Mouse (Mus musculus) liver, embryonic 12.5 days (tissue): ENCODE measurements at regions not wholly inside any gene's neighbourhood (a gene's known extent, or its start where the extent isn't known, plus 50 kb on each side); places are given as distances from the start of the nearest gene placed in this dataset.
A peak's percentile ranks its signal among the peaks of the same experiment; 100 is the strongest.
"Not testable (repeated sequence)": the region's sequence is repeated elsewhere in the genome, so short reads cannot be mapped to it uniquely, and the experiment has no call there.

Experiments used
- ATAC-seq: fragments of 200-750 bp; cut with Nextera tagmentation; 2 replicates; pipeline ENCODE4 v1.8.0; 2017; ENCODE audit warnings: moderate number of reproducible peaks, mild to moderate bottlenecking, moderate library complexity
- H3K27ac ChIP-seq: fragments of 300-500 bp; sonication (generic); 2 replicates; pipeline ENCODE4 v1.5.1; 2016; ENCODE audit warnings: mild to moderate bottlenecking
- H3K27me3 ChIP-seq: fragments of 300-500 bp; sonication (generic); replicated peaks from 2 replicates; pipeline ENCODE4 v1.6.1; 2016; ENCODE audit warnings: mild to moderate bottlenecking, moderate library complexity
- H3K36me3 ChIP-seq: fragments of 300-500 bp; sonication (generic); 2 replicates; pipeline ENCODE4 v1.6.1; 2016; ENCODE audit warnings: mild to moderate bottlenecking, moderate library complexity
- H3K4me1 ChIP-seq: fragments of 300-500 bp; sonication (generic); 2 replicates; pipeline ENCODE4 v1.6.1; 2016
- H3K4me2 ChIP-seq: fragments of 300-500 bp; sonication (generic); 2 replicates; pipeline ENCODE4 v1.6.1; 2016; ENCODE audit warnings: mild to moderate bottlenecking, moderate library complexity
- H3K4me3 ChIP-seq: fragments of 300-500 bp; sonication (generic); 2 replicates; pipeline ENCODE4 v1.5.1; 2016; ENCODE audit warnings: mild to moderate bottlenecking, moderate library complexity
- H3K9ac ChIP-seq: fragments of 300-500 bp; sonication (generic); 2 replicates; pipeline ENCODE4 v1.6.1; 2016; ENCODE audit warnings: mild to moderate bottlenecking, moderate library complexity
- H3K9me3 ChIP-seq: fragments of 300-500 bp; sonication (generic); replicated peaks from 2 replicates; pipeline ENCODE4 v1.6.1; 2016; ENCODE audit warnings: mild to moderate bottlenecking, moderate library complexity
- WGBS: fragments of 180-500 bp; shearing (Covaris S2); methylation state at CpG from one replicate; pipeline ENCODE4 v1.1.7; 2016; ENCODE audit not compliant: insufficient replicate concordance; 5-methylcytosine and 5-hydroxymethylcytosine counted together

GRCm38 (mm10) chr4:4465169-4465714, 327.9 kb downstream of the Impad1 start:
- no peaks in the 10 kb centered on the region for H3K9me3 ChIP-seq
- no peak for ATAC-seq
- no peaks in the 10 kb centered on the region for H3K27me3 ChIP-seq

DNA sequence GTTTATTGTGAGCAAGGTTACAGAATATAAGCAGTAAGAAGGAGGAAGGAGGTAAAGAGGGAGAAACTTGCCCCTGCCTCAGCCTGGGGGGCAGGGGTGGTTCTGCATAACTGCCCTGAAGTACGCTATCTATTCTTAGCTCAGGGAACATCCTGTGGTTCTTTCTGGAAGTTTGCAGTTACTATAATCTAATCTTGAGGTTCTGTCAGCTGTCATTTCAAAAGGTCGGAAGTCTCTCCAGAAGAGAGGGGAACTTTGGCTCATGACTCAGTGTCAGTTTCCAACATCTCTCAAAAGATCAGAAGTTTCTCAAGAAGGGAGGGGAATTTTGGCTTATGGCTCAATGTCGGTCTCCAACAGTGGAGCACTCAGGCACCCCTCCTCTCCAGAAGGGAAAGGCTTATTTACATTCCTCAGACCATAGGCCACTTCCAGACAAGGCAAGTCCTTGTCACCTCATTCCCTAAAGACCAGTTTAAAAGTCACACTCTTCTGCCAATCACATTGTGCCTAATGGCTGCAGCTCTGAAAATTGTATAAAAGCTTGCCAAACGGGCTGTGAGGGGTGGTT, 328.9 kb downstream of the Impad1 start:
- Histone ChIP-seq H3K27ac (no peak overlapping the region), H3K36me3 (no peaks in the 10 kb centered on the region), H3K4me1 (no peaks in the 10 kb centered on the region), H3K4me3 (no peak overlapping the region), H3K27me3 (no peaks in the 10 kb centered on the region), H3K9me3 (no peaks in the 10 kb centered on the region), H3K9ac (no peak overlapping the region), H3K4me2 (no peak overlapping the region)
- no peak for ATAC-seq
- WGBS = 36% methylated on average over 4 of the region's 4 CpGs

More at GRCm38 (mm10) chr4:4465169-4465714, 327.9 kb downstream of the Impad1 start:
- Histone ChIP-seq H3K27ac (no peak overlapping the region), H3K36me3 (no peaks in the 10 kb centered on the region), H3K4me2 (no peak overlapping the region), H3K4me1 (no peaks in the 10 kb centered on the region), H3K9ac (no peak overlapping the region), H3K4me3 (no peak overlapping the region)
- WGBS = 70% methylated on average over 4 of the region's 4 CpGs

GRCm38 (mm10) chr4:4459258-4459657, 333.9 kb downstream of the Impad1 start:
- Histone ChIP-seq H3K36me3 (no peaks in the 10 kb centered on the region), H3K4me3 (no peak overlapping the region), H3K9me3 (no peaks in the 10 kb centered on the region), H3K4me1 (no peaks in the 10 kb centered on the region), H3K4me2 (no peak overlapping the region), H3K9ac (no peak overlapping the region), H3K27ac (no peak overlapping the region), H3K27me3 (no peaks in the 10 kb centered on the region)
- no peak for ATAC-seq
- 85% methylated on average over 9 of the region's 9 CpGs for WGBS

- no peaks in the 10 kb centered on the region for H3K4me1 ChIP-seq
- no peak overlapping the region for H3K27ac ChIP-seq
- H3K9ac ChIP-seq = no peak overlapping the region
- no peak for ATAC-seq
- 75% methylated on average over 1 of the region's 1 CpGs for WGBS
- H3K4me2 ChIP-seq = no peak overlapping the region
- H3K36me3 ChIP-seq = no peaks in the 10 kb centered on the region
- no peak overlapping the region for H3K4me3 ChIP-seq
- H3K9me3 ChIP-seq = no peaks in the 10 kb centered on the region
- no peaks in the 10 kb centered on the region for H3K27me3 ChIP-seq
These were observed 343.1 kb downstream of the Impad1 start for GRCm38 (mm10) chr4:4450104-4450503.

- no peak overlapping the region for H3K9ac ChIP-seq
- H3K27ac ChIP-seq = no peak overlapping the region
- 62% methylated on average over 2 of the region's 2 CpGs for WGBS
- no peaks in the 10 kb centered on the region for H3K4me1 ChIP-seq
- H3K4me3 ChIP-seq = no peak overlapping the region
- no peak for ATAC-seq
- H3K4me2 ChIP-seq = no peak overlapping the region
- H3K9me3 ChIP-seq = no peaks in the 10 kb centered on the region
- H3K36me3 ChIP-seq = no peaks in the 10 kb centered on the region
- H3K27me3 ChIP-seq = no peaks in the 10 kb centered on the region
These were observed 350.5 kb downstream of the Impad1 start for GRCm38 (mm10) chr4:4442650-4443049.

- Histone ChIP-seq H3K4me1 (no peaks in the 10 kb centered on the region), H3K36me3 (no peaks in the 10 kb centered on the region), H3K4me2 (no peak overlapping the region), H3K27ac (no peak overlapping the region), H3K27me3 (no peaks in the 10 kb centered on the region), H3K9ac (no peak overlapping the region), H3K4me3 (no peak overlapping the region), H3K9me3 (no peaks in the 10 kb centered on the region)
- 63% methylated on average over 1 of the region's 1 CpGs for WGBS
- ATAC-seq = no peak
These were observed 355.6 kb downstream of the Impad1 start for GRCm38 (mm10) chr4:4437559-4437958.

DNA sequence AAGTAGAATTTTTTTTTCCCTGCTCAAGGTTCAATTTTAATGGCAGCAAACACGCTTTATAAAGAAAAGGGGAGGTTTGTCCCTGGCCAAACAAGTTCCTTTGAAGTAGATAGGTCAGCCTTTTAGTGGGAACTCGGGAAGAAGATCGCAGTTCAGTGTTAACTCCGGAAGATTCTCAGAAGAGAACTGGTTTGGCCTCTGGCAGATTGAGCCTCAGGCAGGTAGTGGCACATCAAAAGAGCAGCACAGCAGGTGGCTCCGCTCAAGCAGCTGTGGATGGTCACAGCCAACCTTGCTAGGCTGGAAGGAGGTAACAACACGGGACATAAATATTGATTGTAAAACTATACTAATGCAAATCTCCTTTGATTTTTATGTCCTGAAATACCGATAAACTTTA, 347.2 kb upstream of the Sdr16c6 start:
- 41% methylated on average over 7 of the region's 7 CpGs for WGBS
- H3K9ac ChIP-seq, H3K9me3 ChIP-seq, H3K4me3 ChIP-seq, H3K36me3 ChIP-seq, H3K4me1 ChIP-seq, H3K27ac ChIP-seq, ATAC-seq, H3K4me2 ChIP-seq, H3K27me3 ChIP-seq: not testable (repeated sequence)

- no peaks in the 10 kb centered on the region for H3K9me3 ChIP-seq
- H3K27me3 ChIP-seq = no peaks in the 10 kb centered on the region
- no peak for ATAC-seq
- no peak overlapping the region for H3K27ac ChIP-seq
- H3K36me3 ChIP-seq = no peaks in the 10 kb centered on the region
- WGBS = 42% methylated on average over 2 of the region's 2 CpGs
- H3K4me2 ChIP-seq = no peak overlapping the region
- H3K4me3 ChIP-seq = no peak overlapping the region
- H3K9ac ChIP-seq = no peak overlapping the region
- no peaks in the 10 kb centered on the region for H3K4me1 ChIP-seq
These were observed 326.5 kb upstream of the Sdr16c6 start for GRCm38 (mm10) chr4:4403812-4404211.

GRCm38 (mm10) chr4:4397410-4397809, 320.1 kb upstream of the Sdr16c6 start:
- Histone ChIP-seq H3K27ac (no peak overlapping the region), H3K4me2 (no peak overlapping the region), H3K4me1 (no peaks in the 10 kb centered on the region), H3K9me3 (no peaks in the 10 kb centered on the region), H3K36me3 (no peaks in the 10 kb centered on the region), H3K9ac (no peak overlapping the region), H3K27me3 (no peaks in the 10 kb centered on the region), H3K4me3 (no peak overlapping the region)
- ATAC-seq = no peak
- 51% methylated on average over 4 of the region's 4 CpGs for WGBS

DNA sequence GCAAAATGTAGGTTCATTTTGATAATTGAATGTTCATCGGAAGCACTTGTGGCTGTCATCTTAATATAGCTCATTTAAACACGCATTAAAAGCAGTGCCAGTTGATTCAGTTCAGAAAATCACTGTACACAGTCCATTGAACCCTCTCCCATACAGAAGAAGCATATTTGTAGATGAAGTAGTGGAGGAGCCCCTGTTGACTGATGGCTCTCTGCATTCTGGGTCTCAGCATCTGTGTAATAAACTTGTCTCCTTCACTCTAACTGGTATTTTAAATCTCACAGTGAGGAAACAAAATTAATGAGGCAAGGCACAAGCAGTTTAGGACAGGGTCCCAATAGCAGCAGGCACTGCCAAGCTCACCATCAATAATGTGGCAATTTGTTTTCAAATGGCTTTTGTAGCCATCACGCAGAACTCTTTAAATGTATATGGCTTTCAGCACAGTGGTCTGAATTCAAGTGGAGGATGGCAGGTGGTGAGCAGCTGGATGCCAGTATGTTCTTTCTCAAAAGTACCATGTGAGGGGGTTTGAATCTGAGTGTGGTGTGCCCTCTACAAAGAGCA, 302.8 kb upstream of the Sdr16c6 start:
- 65% methylated on average over 3 of the region's 3 CpGs for WGBS
- no peaks in the 10 kb centered on the region for H3K36me3 ChIP-seq
- no peak overlapping the region for H3K9ac ChIP-seq
- no peak for ATAC-seq
- no peaks in the 10 kb centered on the region for H3K9me3 ChIP-seq
- H3K27ac ChIP-seq = no peak overlapping the region
- no peak overlapping the region for H3K4me2 ChIP-seq
- no peak overlapping the region for H3K4me3 ChIP-seq
- no peaks in the 10 kb centered on the region for H3K27me3 ChIP-seq
- H3K4me1 ChIP-seq = no peaks in the 10 kb centered on the region

- 51% methylated on average over 2 of the region's 2 CpGs for WGBS
- H3K27ac ChIP-seq = no peak overlapping the region
- H3K4me1 ChIP-seq = no peaks in the 10 kb centered on the region
- H3K9me3 ChIP-seq = no peaks in the 10 kb centered on the region
- no peaks in the 10 kb centered on the region for H3K36me3 ChIP-seq
- no peak overlapping the region for H3K9ac ChIP-seq
- ATAC-seq = no peak
- no peaks in the 10 kb centered on the region for H3K27me3 ChIP-seq
- no peak overlapping the region for H3K4me2 ChIP-seq
- H3K4me3 ChIP-seq = no peak overlapping the region
These were observed 257.9 kb upstream of the Sdr16c6 start for GRCm38 (mm10) chr4:4335216-4335615.

DNA sequence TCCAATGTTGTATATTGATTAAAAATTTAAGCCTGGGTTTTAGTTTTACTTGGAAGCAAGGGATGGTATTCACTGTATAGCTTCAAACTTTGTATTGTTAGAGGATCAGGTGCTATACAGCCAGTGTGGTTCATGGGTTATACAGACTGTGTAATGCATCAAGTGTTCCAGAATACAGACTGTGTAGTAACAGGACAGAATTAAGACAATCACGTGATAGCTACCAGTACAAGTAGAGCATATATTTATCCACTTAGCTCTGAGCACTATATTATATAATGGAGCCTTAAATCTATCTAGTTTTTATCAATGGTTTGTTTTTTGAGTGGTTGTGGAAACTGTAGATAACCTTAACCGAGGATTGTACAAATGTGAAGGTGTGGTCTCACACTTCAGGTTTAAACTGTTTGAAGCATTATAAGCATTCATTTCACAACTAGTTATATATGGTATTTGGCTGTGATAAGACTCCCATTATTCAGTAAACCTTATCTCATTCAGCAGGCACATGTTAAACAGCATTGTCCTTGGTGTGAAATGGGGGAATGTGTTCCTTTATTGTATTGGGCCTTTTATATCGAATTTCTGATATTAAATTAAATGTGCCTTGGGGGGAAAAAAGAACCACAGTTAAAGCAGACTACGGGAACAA, 256.3 kb upstream of the Sdr16c6 start:
- Histone ChIP-seq H3K4me2 (no peak overlapping the region), H3K4me1 (no peaks in the 10 kb centered on the region), H3K36me3 (no peaks in the 10 kb centered on the region), H3K4me3 (no peak overlapping the region), H3K27ac (no peak overlapping the region), H3K9me3 (no peaks in the 10 kb centered on the region), H3K27me3 (no peaks in the 10 kb centered on the region), H3K9ac (no peak overlapping the region)
- 52% methylated on average over 4 of the region's 4 CpGs for WGBS
- 0 out of 2 replicates have a peak, but pooled peaks have one; percentile 40 for ATAC-seq
